Mouse (Mus musculus) midbrain, embryonic 15.5 days (tissue): ENCODE data around the gene Magi2. TPM values are rescaled to one million over a fixed set of nuclear protein-coding genes. Genes with fewer than 3 reads are reported as not detected.

Experiments used
- ATAC-seq: fragments of 200-750 bp; cut with Nextera tagmentation; replicated peaks from 2 replicates; pipeline ENCODE4 v1.8.0; 2017; ENCODE audit warnings: moderate TSS enrichment
- H3K27ac ChIP-seq: fragments of 300-500 bp; sonication (generic); 2 replicates; pipeline ENCODE4 v1.5.1; 2015; ENCODE audit warnings: mild to moderate bottlenecking, inconsistent platforms
- H3K27me3 ChIP-seq: fragments of 300-500 bp; sonication (generic); replicated peaks from 2 replicates; pipeline ENCODE4 v1.6.1; 2015; ENCODE audit warnings: inconsistent platforms
- H3K36me3 ChIP-seq: fragments of 300-500 bp; sonication (generic); replicated peaks from 2 replicates; pipeline ENCODE4 v1.6.1; 2015; ENCODE audit warnings: inconsistent platforms
- H3K4me1 ChIP-seq: fragments of 300-500 bp; sonication (generic); 2 replicates; pipeline ENCODE4 v1.6.1; 2015; ENCODE audit warnings: inconsistent platforms
- H3K4me2 ChIP-seq: fragments of 300-500 bp; sonication (generic); 2 replicates; pipeline ENCODE4 v1.6.1; 2015; ENCODE audit warnings: inconsistent platforms, mild to moderate bottlenecking, moderate library complexity
- H3K4me3 ChIP-seq: fragments of 300-500 bp; sonication (generic); 2 replicates; pipeline ENCODE4 v1.5.1; 2015; ENCODE audit warnings: mild to moderate bottlenecking, inconsistent platforms
- H3K9ac ChIP-seq: fragments of 300-500 bp; sonication (generic); 2 replicates; pipeline ENCODE4 v1.6.1; 2015; ENCODE audit warnings: mild to moderate bottlenecking, inconsistent platforms
- H3K9me3 ChIP-seq: fragments of 300-500 bp; sonication (generic); 2 replicates; pipeline ENCODE4 v1.6.1; 2016; ENCODE audit warnings: inconsistent platforms
- WGBS: fragments of 180-500 bp; shearing (Covaris S2); methylation state at CpG from one replicate; pipeline ENCODE4 v1.1.7; 2015; ENCODE audit warnings: mixed read lengths; 5-methylcytosine and 5-hydroxymethylcytosine counted together
- polyA plus RNA-seq: library from polyadenylated mRNA; unstranded; fragments of >200 nt; fragmentation: Nextera tagmentation; extraction: Ambion mirVana; gene quantifications from 2 replicates; pipeline ENCODE4 v1.2.1, GENCODE M21; 2015

The Magi2 gene
- polyA plus RNA-seq, 1 experiment from 2014 or later, result 35.9 TPM

DNA sequence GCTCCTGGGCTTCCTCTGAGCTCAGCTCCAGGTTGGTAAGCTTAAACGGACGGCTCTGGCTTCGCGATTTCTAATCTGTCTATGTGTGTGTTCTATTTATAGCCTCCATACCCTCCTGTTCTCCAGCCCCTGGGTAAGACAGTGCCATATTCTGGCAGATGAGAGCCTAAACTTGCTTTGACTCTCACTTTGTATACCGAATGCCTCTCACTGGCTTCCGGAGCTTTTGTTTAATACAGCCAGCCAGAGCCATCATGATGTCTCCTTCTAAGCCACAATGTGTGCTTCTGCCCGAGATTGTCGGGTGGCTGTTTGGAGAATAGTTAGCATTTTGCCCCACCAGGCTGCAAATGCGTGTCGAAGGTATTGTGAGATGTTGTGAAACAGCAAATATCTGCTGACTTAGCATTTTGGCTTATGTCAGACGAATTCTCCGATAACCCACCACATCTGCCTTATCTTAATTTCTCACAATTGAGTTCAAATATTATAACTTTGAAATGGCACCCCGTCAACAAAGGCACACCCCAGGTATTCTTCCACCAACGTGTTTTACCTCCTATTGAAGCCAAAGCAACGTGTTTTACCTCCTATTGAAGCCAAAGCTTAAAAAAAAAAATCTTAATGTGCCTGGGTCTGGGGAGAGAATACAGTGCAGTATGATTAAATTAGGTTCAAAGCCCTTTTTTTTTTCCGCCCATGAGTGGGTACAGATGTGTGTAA lies 681.3 kb downstream of the Magi2 start:
- H3K4me3 ChIP-seq, result peak overlapping the region; percentile 67
- H3K9ac ChIP-seq, result peak overlapping the region; percentile 79
- peak overlapping the region; percentile 87 for H3K27ac ChIP-seq
- peak; percentile 80 for ATAC-seq
- 1% methylated on average over 16 of the region's 16 CpGs for WGBS
- peak overlapping the region; percentile 58 for H3K4me2 ChIP-seq
- no peaks in the 10 kb centered on the region for H3K9me3 ChIP-seq
- peaks cover 10% of the 10 kb centered on the region; the same call in 1 of the 2 replicates for H3K4me1 ChIP-seq
- H3K27me3 ChIP-seq, result no peaks in the 10 kb centered on the region
- no peaks in the 10 kb centered on the region for H3K36me3 ChIP-seq

DNA sequence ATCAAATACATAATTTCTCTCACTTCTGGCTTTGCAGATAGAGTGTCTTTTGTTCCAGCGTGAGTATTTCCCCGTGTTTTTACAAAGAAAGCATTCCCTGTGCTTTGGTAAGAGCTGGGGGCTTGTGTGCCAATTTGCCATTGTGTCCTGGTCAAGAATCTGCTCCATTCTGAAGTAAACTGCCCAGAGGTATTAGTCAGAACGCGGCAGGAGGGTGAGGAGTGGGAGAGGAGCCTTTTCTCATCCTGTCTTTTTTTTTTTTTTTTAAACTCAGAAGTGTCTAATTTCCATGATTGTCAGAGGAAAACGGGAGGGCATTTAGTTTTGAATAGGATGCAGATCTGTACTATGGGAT lies 681.8 kb downstream of the Magi2 start:
- Histone ChIP-seq H3K27me3 (no peaks in the 10 kb centered on the region), H3K4me3 (peak overlapping the region; percentile 67), H3K4me2 (peak overlapping the region; percentile 58), H3K9ac (peak overlapping the region; percentile 79), H3K27ac (peak overlapping the region; percentile 87), H3K9me3 (no peaks in the 10 kb centered on the region), H3K4me1 (peaks cover 10% of the 10 kb centered on the region; the same call in 1 of the 2 replicates), H3K36me3 (no peaks in the 10 kb centered on the region)
- ATAC-seq, result peak; percentile 5; the same call in 1 of the 2 replicates
- WGBS, result 0% methylated on average over 5 of the region's 5 CpGs

GRCm38 (mm10) chr5:19909071-19909470 lies 682.2 kb downstream of the Magi2 start:
- no peaks in the 10 kb centered on the region for H3K36me3 ChIP-seq
- no peaks in the 10 kb centered on the region for H3K27me3 ChIP-seq
- H3K4me2 ChIP-seq, result peak overlapping the region; percentile 58
- H3K4me1 ChIP-seq, result peaks cover 10% of the 10 kb centered on the region; the same call in 1 of the 2 replicates
- H3K9ac ChIP-seq, result peak overlapping the region; percentile 79
- peak overlapping the region; percentile 87 for H3K27ac ChIP-seq
- peak; percentile 55; the same call in 1 of the 2 replicates for ATAC-seq
- no peaks in the 10 kb centered on the region for H3K9me3 ChIP-seq
- peak overlapping the region; percentile 67 for H3K4me3 ChIP-seq
- 1% methylated on average over 11 of the region's 11 CpGs for WGBS

DNA sequence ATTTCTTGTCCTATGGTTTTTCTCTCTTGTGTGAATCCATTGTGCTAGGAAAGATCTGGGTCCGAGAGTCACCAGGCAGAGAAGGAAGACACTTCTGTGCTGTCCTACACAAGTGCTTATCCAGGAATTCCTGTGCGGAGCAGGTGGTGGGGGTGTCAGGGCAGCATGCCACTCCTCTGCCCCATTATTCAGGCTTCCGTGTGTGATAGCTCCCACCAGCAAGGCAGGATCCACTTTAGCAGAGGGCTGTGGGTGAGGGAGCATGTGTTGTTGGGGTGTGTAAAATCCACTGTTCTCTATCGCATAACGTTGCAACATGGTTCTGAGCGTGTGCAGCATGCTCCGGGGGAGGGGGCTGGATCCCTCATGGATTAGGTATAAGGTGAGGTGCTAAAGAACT lies 682.8 kb downstream of the Magi2 start:
- Histone ChIP-seq H3K27ac (peak overlapping the region; percentile 87), H3K36me3 (no peaks in the 10 kb centered on the region), H3K27me3 (no peaks in the 10 kb centered on the region), H3K9me3 (no peaks in the 10 kb centered on the region), H3K9ac (peak overlapping the region; percentile 79), H3K4me3 (peak overlapping the region; percentile 67), H3K4me2 (peak overlapping the region; percentile 58), H3K4me1 (peaks cover 10% of the 10 kb centered on the region; the same call in 1 of the 2 replicates)
- peak; percentile 40 for ATAC-seq
- WGBS, result 33% methylated on average over 7 of the region's 7 CpGs

- Histone ChIP-seq H3K27ac (no peak overlapping the region), H3K4me3 (no peak overlapping the region), H3K4me2 (no peak overlapping the region), H3K36me3 (no peaks in the 10 kb centered on the region), H3K9ac (no peak overlapping the region), H3K4me1 (no peaks in the 10 kb centered on the region), H3K9me3 (no peaks in the 10 kb centered on the region), H3K27me3 (no peaks in the 10 kb centered on the region)
- WGBS, result 84% methylated on average over 3 of the region's 3 CpGs
- no peak for ATAC-seq
These were observed 705.3 kb downstream of the Magi2 start for GRCm38 (mm10) chr5:19932102-19932501.

- Histone ChIP-seq H3K4me1 (no peaks in the 10 kb centered on the region), H3K36me3 (no peaks in the 10 kb centered on the region), H3K27ac (no peak overlapping the region), H3K4me3 (no peak overlapping the region), H3K9me3 (no peaks in the 10 kb centered on the region), H3K27me3 (no peaks in the 10 kb centered on the region), H3K9ac (no peak overlapping the region), H3K4me2 (no peak overlapping the region)
- 59% methylated on average over 2 of the region's 2 CpGs for WGBS
- no peak for ATAC-seq
These were observed 706.4 kb downstream of the Magi2 start for GRCm38 (mm10) chr5:19933190-19933589.

DNA sequence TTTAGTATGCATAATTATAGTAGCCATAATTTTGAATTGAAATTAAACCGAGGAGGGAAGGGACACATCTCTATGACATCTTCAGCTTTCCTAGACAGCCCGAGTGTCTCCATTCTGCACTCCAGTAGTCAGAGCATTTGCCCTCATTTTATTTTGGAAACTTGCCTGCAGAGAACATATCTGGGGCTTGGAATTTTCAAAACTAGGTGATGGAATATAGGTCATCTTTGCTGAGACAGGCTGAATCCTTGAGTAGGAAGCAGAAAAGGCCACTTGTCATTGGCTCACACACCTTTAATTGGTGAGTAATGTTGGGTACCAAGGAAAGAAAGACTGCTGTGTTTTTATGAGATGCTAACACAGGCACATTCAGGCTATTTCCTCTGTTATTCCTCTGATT lies 724.3 kb downstream of the Magi2 start:
- Histone ChIP-seq H3K4me2 (no peak overlapping the region), H3K9me3 (no peaks in the 10 kb centered on the region), H3K4me3 (no peak overlapping the region), H3K27me3 (no peaks in the 10 kb centered on the region), H3K9ac (no peak overlapping the region), H3K4me1 (no peaks in the 10 kb centered on the region), H3K27ac (no peak overlapping the region), H3K36me3 (no peaks in the 10 kb centered on the region)
- ATAC-seq, result no peak
- 78% methylated on average over 2 of the region's 2 CpGs for WGBS

GRCm38 (mm10) chr5:19964113-19964512 lies 737.3 kb downstream of the Magi2 start:
- no peak overlapping the region for H3K27ac ChIP-seq
- H3K9ac ChIP-seq, result no peak overlapping the region
- no peaks in the 10 kb centered on the region for H3K9me3 ChIP-seq
- no peaks in the 10 kb centered on the region for H3K27me3 ChIP-seq
- ATAC-seq, result no peak
- no peak overlapping the region for H3K4me3 ChIP-seq
- WGBS, result 82% methylated on average over 1 of the region's 1 CpGs
- H3K4me1 ChIP-seq, result no peaks in the 10 kb centered on the region
- no peaks in the 10 kb centered on the region for H3K36me3 ChIP-seq
- H3K4me2 ChIP-seq, result no peak overlapping the region

DNA sequence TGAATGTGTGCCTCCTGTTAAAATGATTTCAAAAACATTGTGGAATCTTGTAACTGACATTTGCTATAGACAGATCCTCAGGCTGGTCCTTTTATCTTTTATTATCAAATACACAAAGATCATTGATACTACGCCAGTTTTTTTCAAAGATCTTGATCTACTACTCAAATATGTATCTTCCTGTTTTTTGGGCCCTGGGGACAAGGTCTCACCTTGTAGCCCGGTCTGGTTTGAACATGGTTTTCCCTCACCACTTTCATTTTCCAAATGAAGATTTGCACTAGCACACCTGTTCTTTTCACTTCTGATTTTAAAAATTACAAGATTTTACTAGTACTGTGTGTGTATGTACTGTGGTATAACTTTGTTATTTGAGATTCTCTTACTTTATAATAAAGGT lies 745.9 kb downstream of the Magi2 start:
- H3K9me3 ChIP-seq, result no peaks in the 10 kb centered on the region
- 82% methylated on average over 2 of the region's 2 CpGs for WGBS
- no peaks in the 10 kb centered on the region for H3K27me3 ChIP-seq
- no peak overlapping the region for H3K9ac ChIP-seq
- no peaks in the 10 kb centered on the region for H3K4me1 ChIP-seq
- H3K36me3 ChIP-seq, result no peaks in the 10 kb centered on the region
- H3K4me2 ChIP-seq, result no peak overlapping the region
- H3K27ac ChIP-seq, result no peak overlapping the region
- no peak for ATAC-seq
- H3K4me3 ChIP-seq, result no peak overlapping the region

GRCm38 (mm10) chr5:19973852-19974251 lies 747.0 kb downstream of the Magi2 start:
- Histone ChIP-seq H3K9me3 (no peaks in the 10 kb centered on the region), H3K27me3 (no peaks in the 10 kb centered on the region), H3K4me2 (no peak overlapping the region), H3K36me3 (no peaks in the 10 kb centered on the region), H3K4me1 (no peaks in the 10 kb centered on the region), H3K4me3 (no peak overlapping the region), H3K9ac (no peak overlapping the region), H3K27ac (no peak overlapping the region)
- ATAC-seq, result no peak; the same call in 1 of the 2 replicates
- 92% methylated on average over 3 of the region's 3 CpGs for WGBS

DNA sequence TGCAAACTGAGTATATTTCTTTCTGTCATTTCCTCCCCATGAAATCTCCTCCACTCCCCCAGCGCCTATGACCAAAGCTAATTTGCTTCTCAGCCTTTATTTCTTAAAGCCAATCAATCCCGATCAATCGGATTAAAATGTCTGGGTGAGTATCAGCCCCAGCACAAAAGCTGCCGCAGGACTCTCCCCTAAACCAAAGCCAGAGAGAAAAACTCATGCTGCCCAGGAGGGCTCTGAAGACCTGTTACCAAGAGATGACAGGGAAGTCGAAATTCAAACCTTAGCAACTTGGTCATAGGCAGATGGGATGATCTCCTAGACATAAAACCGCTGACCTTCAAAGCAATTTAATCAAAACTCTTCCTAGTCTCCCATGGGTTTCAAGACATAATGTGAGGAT lies 754.7 kb downstream of the Magi2 start:
- no peaks in the 10 kb centered on the region for H3K36me3 ChIP-seq
- H3K4me1 ChIP-seq, result peaks cover 22% of the 10 kb centered on the region
- WGBS, result 29% methylated on average over 6 of the region's 6 CpGs
- peak overlapping the region; percentile 2; the same call in 1 of the 2 replicates for H3K27ac ChIP-seq
- 0 out of 2 replicates have a peak, but pooled peaks have one; percentile 22 for ATAC-seq
- H3K9ac ChIP-seq, result no peak overlapping the region
- H3K27me3 ChIP-seq, result no peaks in the 10 kb centered on the region
- no peaks in the 10 kb centered on the region for H3K9me3 ChIP-seq
- H3K4me2 ChIP-seq, result no peak overlapping the region
- H3K4me3 ChIP-seq, result no peak overlapping the region

- Histone ChIP-seq H3K36me3 (no peaks in the 10 kb centered on the region), H3K27ac (peak overlapping the region; percentile 57; the same call in 1 of the 2 replicates), H3K9ac (no peak overlapping the region), H3K4me3 (no peak overlapping the region), H3K27me3 (no peaks in the 10 kb centered on the region), H3K4me2 (no peak overlapping the region; the same call in 1 of the 2 replicates), H3K4me1 (peaks cover 22% of the 10 kb centered on the region), H3K9me3 (no peaks in the 10 kb centered on the region)
- WGBS, result 10% methylated on average over 3 of the region's 3 CpGs
- peak; percentile 86 for ATAC-seq
These were observed 755.2 kb downstream of the Magi2 start for GRCm38 (mm10) chr5:19982031-19982430.

DNA sequence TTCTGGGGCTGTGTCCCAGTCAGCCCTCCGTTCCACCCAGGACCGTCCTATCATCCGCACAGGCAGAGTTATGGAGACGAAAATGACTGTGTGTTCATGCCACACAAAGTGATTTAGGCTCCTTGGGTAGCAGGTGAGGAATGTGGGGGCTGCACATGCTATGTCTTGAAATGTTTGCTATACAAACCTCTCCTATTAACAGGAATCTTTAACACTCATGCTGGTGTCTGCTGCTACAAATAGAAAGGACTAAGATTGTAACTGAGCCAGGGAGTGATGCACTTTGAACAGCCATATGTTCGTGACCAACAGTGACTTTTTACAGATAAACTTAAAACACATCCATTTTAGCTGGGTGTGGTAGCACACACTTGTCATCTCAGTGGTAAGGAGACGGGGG lies 772.6 kb downstream of the Magi2 start:
- no peaks in the 10 kb centered on the region for H3K9me3 ChIP-seq
- H3K36me3 ChIP-seq, result no peaks in the 10 kb centered on the region
- H3K4me1 ChIP-seq, result no peaks in the 10 kb centered on the region
- H3K4me2 ChIP-seq, result no peak overlapping the region
- no peak overlapping the region for H3K9ac ChIP-seq
- no peak overlapping the region for H3K27ac ChIP-seq
- ATAC-seq, result no peak
- no peak overlapping the region for H3K4me3 ChIP-seq
- WGBS, result 86% methylated on average over 6 of the region's 6 CpGs
- H3K27me3 ChIP-seq, result no peaks in the 10 kb centered on the region
